Mouse (Mus musculus): ENCODE measurements around the gene Slc22a15.

Slc22a15 gene

DNA sequence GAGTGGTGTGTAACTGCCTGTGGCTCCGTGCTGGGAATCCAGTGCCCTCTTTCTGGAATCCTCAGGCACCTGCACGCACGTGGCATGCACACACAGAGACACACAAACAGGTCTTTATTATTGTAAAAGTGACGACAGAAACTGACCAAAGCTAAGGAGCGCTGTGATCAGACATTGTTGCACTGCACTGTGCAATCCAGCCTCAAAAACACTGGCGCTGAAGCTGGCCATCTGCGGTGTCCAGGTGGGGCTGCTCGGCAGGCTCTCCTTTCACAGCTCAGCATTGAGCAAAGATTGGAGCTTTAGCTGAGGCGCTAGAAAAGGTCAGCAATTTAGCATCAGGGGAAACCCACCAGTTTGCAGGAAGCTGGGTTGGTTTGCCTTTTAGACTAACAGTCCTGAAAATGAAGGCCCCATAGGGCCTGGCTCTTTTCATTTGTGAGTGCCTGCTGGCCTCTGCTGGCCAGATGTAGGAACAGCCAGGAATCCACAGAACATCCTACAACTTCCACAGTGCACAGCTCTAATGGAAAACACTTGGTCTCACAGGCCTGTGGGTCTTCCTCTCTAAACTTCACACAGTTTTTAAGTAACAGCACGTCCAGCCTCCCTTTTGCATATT lies 111.8 kb downstream of the Slc22a15 start:
- DNase-seq (ENCODE audit: low spot score in 2 of 2): peak in 1 of 2 experiments; percentile 57

DNA sequence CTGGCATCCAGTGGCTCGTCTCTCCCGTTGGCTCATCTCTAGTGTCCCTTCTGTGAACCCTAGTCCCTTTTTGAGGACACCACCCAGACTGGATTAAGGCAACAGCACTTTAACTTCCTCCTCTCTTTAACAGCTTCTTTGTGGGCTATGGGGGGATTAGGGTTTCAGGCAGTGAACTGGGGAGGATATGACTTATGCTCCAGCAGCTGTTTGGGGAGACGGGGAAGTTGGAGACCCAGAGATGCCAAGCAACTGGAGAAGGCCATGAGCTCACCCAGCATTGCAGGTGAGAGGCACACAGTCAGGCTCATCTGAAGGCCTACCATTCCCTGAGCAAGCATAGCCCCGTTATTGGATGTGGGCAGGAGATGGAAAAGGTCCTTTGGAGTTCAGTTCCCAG lies 112.3 kb downstream of the Slc22a15 start:
- no peak for DNase-seq (ENCODE audit: low spot score in 2 of 2)

DNA sequence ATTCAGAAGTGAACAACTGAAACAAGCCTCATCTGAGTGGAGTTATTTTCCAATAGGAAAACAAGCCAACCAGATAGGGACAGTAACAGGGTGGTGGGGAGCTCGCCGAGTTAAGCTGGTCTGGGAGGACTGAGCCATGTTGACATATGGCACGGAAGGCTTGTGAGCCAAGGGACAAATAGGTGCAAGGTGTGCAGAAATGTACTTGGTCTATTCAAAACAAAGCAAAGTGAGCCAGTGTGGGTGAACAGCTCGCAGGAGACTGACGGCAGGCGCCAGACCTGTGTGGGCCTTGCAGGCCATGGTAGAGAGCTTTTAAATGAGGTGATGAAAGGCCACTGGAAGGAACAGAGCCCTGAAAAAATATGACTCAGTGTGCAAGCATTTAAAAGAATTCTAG lies 116.6 kb downstream of the Slc22a15 start:
- no peak for DNase-seq (ENCODE audit: low spot score in 2 of 2)

DNA sequence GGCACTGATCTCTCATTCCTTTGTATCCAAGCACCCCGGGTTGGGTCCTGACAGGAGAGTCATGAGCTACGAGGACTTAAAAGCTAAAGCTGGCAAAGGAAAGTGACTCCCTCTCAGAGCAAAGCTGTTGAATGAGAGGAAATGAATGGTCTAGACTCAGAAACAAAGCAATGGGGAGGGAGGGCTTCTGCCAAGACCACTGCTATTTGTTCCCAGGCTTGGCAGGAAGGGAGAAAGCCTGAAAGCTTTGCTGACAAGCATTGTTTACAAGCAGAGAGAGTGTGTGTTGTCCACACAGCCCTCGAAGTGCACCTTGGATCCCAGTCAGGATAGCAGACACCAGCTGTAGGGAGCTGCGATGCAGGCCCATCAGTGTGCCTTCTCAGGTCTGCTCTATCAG lies 117.3 kb downstream of the Slc22a15 start:
- no peak for DNase-seq (ENCODE audit: low spot score in 2 of 2)

DNA sequence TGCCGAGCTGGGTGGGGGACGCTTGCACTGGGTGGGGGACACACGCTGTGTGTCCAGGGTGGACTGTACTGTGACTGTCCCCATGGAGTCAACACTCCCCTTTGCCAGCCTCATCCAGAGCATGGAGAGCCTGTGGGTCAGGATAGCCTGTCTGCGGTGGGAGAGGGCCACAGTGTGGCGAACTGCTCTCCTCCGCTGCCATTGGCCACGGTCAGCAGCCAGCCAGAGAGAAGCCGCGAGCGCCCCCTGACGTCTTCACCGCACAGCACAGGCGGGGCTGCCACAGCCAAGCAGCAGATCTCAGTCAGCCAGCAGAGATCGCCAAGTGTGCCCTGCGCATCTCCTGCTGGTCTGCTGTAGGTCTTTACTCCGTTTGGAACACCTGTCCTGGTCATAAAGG lies 118.1 kb downstream of the Slc22a15 start:
- DNase-seq (ENCODE audit: low spot score in 2 of 2): peak; percentile 74 to 88
